Mouse (Mus musculus) spleen, embryonic (tissue): Measurements from ENCODE around the gene Shisa5.

Source experiments
- CTCF ChIA-PET: fragments of 350-600 bp; sonication (Branson Sonifier 250); formaldehyde crosslinking; loops from one replicate; lab custom pipeline; 2022; lab: Charles Lee

The Shisa5 gene

GRCm38 (mm10) chr9:109052490-109053260, 14.3 kb downstream of the Shisa5 start:
- CTCF ChIA-PET = interaction anchor here (1.1 kb wide), 1 partner anchor 16 kb away, joined by 3 read pairs; no protein-coding TSS in a partner anchor

- CTCF ChIA-PET = interaction anchor here (1.4 kb wide), 1 partner anchor 8 kb away, joined by 5 read pairs; no protein-coding TSS in a partner anchor
Observed at GRCm38 (mm10) chr9:109053366-109053765, 15.0 kb downstream of the Shisa5 start.

- CTCF ChIA-PET = interaction anchor here (0.7 to 1.4 kb wide), 2 partner anchors 8 to 134 kb away, joined by 3 to 5 read pairs; no protein-coding TSS in a partner anchor
Observed at GRCm38 (mm10) chr9:109053851-109054250, 15.5 kb downstream of the Shisa5 start.

- CTCF ChIA-PET = interaction anchor here (1.4 kb wide), 1 partner anchor 9 kb away, joined by 5 read pairs; no protein-coding TSS in a partner anchor
Observed at GRCm38 (mm10) chr9:109054712-109055111, 16.3 kb downstream of the Shisa5 start.

GRCm38 (mm10) chr9:109055271-109056030, 17.1 kb downstream of the Shisa5 start:
- CTCF ChIA-PET = interaction anchor here (0.5 kb wide), 1 partner anchor 1125 kb away, joined by 6 read pairs; no protein-coding TSS in a partner anchor

GRCm38 (mm10) chr9:109056081-109056690, 17.8 kb downstream of the Shisa5 start:
- CTCF ChIA-PET = interaction anchor here (0.5 kb wide), 1 partner anchor 1124 kb away, joined by 6 read pairs; no protein-coding TSS in a partner anchor

- CTCF ChIA-PET = no interaction called here
Observed at GRCm38 (mm10) chr9:109056916-109057315, 18.6 kb downstream of the Shisa5 start.

GRCm38 (mm10) chr9:109057543-109057942, 19.2 kb downstream of the Shisa5 start:
- CTCF ChIA-PET = no interaction called here

- CTCF ChIA-PET = interaction anchor here (0.8 to 1.7 kb wide), 2 partner anchors 10 to 20 kb away, joined by 3 to 4 read pairs; no protein-coding TSS in a partner anchor
Observed at GRCm38 (mm10) chr9:109058006-109058765, 19.8 kb downstream of the Shisa5 start.

- CTCF ChIA-PET = interaction anchor here (0.6 to 1.7 kb wide), 4 partner anchors 11 to 769 kb away, joined by 4 to 6 read pairs (median 6); partner anchors contain the start of gene Nicn1
Observed at GRCm38 (mm10) chr9:109059136-109059903, 21.0 kb downstream of the Shisa5 start, which contains the start of gene Trex1. Gene Trex1, minus strand, starts transcription at chr9:109059734.

GRCm38 (mm10) chr9:109060184-109060897, 22.0 kb downstream of the Shisa5 start:
- CTCF ChIA-PET = interaction anchor here (0.6 to 1.7 kb wide), 4 partner anchors 12 to 14 kb away, joined by 3 to 6 read pairs (median 4); partner anchors contain the start of gene Atrip

GRCm38 (mm10) chr9:109060898-109061295, 22.5 kb downstream of the Shisa5 start:
- CTCF ChIA-PET = interaction anchor here (0.6 kb wide), 1 partner anchor 12 kb away, joined by 3 read pairs; the partner anchor contains the start of gene Atrip

- CTCF ChIA-PET = interaction anchor here (0.7 to 1.0 kb wide), 2 partner anchors 16 to 808 kb away, joined by 3 read pairs; no protein-coding TSS in a partner anchor
Observed at GRCm38 (mm10) chr9:109068095-109068735, 29.9 kb downstream of the Shisa5 start.

GRCm38 (mm10) chr9:109073661-109074573, 35.6 kb downstream of the Shisa5 start, which contains the start of gene Atrip:
Gene Atrip, minus strand, starts transcription at chr9:109074124.
- CTCF ChIA-PET = interaction anchor here (0.6 to 1.6 kb wide), 3 partner anchors 13 to 76 kb away, joined by 3 to 5 read pairs (median 3); partner anchors contain the start of gene Trex1

GRCm38 (mm10) chr9:109080516-109080915, 42.2 kb downstream of the Shisa5 start:
- CTCF ChIA-PET = no interaction called here

- CTCF ChIA-PET = no interaction called here
Observed at GRCm38 (mm10) chr9:109081749-109082123, 43.4 kb downstream of the Shisa5 start.
